Mouse (Mus musculus): Measurements from ENCODE around the gene Vps16.

The Vps16 gene

GRCm38 (mm10) chr2:130424126-130424853 lies at the start of gene Vps16, which contains the start of gene Pced1a:
Gene Vps16, plus strand, starts transcription at chr2:130424339.
Gene Pced1a, minus strand, starts transcription at chr2:130424701.
- peak; percentile 94 for DNase-seq

GRCm38 (mm10) chr2:130374951-130375350 lies 49.2 kb upstream of the Vps16 start:
- DNase-seq = no peak

GRCm38 (mm10) chr2:130383205-130383604 lies 40.9 kb upstream of the Vps16 start:
- DNase-seq = no peak

DNA sequence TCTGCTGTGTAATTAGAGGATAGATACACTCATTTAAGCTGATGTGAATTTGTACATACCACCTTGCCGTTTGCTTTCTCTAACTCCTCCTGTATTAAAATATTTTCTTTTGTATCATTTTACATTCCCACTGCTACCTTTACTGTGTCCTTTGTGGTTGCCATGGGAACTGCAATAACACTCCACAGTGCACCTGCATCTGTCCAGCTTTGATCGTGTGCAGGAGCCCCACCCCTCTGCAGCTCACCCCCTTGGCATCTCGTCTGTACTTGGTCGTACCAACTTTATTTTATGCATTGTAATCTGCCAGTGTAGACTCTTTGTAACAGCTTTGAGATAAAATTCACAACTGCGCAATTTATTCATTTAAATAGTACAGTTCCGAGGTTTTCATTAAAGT lies 40.2 kb upstream of the Vps16 start:
- DNase-seq = no peak

- peak; percentile 51 for DNase-seq
Measured at GRCm38 (mm10) chr2:130386212-130386611, 37.9 kb upstream of the Vps16 start.

DNA sequence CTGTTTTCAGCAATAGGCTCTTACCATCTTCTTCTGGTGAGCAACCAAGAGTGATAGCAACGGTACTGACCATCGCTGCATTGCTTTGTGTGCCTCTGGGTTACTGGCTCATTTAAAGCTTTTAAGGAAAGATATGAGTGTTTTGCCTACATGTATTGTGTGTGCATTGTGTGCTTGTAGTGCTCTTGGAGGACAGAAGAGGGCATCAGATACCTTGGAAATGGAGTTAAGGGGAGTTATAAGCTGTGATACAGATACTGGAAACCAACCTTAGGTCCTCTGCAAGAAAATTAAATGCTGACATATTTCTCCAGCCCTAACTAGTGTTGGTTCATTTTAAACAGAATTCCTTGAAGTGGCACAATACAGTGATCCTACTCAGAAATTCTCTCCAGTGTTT lies 35.3 kb upstream of the Vps16 start:
- no peak for DNase-seq

GRCm38 (mm10) chr2:130390993-130391625 lies 33.0 kb upstream of the Vps16 start:
- no peak for DNase-seq

DNA sequence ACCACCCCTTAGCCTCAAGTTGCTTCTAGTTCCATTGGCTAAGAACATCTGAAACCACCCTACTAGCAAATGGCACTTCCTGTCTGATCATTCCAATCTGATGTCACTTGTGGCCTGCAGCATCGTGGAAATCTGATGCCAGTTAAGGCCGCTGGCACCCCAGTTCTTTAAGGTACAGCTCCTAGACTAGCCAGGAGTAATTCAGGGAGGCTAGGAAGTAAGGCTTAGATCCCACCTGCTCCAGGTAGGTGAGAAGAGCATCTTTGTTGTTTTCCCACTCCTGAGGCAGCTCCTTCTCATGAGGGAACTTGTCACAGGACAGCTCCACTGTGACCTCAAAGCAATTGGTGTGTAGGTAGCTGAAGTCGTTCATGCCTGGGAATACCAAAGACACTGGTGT lies 31.3 kb upstream of the Vps16 start:
- no peak for DNase-seq

DNA sequence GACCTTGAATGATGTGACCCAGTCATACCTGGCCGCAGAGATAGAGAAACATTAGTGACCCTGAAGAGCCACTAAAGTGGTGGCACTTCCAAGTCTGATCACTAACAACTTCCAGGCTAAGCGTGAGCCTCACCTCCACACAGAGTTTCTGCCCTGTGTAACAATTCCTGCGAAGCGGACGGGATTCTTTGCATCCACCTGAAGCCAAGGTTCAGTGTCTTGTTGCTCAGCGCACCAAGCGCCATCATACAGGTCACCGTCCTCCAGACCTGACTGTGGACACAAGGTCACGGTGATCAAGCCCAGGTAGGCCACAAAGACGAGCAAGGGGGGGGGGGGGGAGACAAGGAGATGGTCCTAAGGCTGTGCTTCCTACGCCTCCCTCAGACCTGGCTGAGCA lies 28.4 kb upstream of the Vps16 start:
- no peak for DNase-seq

- no peak for DNase-seq
Measured at GRCm38 (mm10) chr2:130397186-130397985, 26.8 kb upstream of the Vps16 start, which contains the start of gene Cpxm1. Gene Cpxm1, minus strand, starts transcription at chr2:130397574.

DNA sequence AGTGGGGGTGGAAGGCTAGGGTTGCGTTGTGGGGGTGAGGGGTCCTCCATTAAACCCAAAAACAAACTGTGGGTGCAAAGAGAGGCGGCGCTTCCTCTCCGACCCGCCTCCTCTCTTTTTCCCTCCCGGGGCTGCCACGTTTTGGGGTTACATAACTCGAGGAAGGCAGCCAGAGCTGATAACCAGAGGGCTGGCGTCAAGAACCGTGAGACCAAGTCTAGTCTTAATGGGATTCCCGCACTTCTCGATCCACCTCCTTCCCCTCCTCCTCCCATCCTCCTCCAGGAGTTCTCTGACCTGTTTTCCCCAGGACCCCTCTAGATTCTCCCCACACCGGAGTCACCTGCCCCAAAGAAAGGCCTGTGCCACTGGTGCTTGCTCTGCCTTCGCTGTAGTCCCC lies 26.0 kb upstream of the Vps16 start:
- peak; percentile 15 for DNase-seq

DNA sequence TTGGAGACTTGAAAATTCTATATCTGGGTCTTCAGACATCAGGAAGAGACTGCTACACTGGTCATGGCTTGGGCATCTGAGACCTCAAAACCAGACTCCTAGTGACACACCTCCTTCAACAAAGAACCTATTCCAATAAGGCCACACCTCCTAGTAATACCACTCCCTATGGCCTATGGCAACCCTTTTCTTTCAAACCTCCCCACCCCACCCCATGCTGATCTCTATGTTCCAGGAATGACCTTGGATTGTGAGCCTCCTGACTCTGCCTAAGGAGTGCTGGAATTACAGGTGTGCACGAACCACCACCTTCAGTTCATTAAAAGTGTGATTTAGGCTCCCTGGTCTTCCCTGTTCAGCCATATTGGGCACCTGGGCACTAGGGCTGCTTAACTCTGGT lies 24.1 kb upstream of the Vps16 start:
- DNase-seq = no peak

- DNase-seq = no peak
Measured at GRCm38 (mm10) chr2:130401891-130402290, 22.2 kb upstream of the Vps16 start.

DNA sequence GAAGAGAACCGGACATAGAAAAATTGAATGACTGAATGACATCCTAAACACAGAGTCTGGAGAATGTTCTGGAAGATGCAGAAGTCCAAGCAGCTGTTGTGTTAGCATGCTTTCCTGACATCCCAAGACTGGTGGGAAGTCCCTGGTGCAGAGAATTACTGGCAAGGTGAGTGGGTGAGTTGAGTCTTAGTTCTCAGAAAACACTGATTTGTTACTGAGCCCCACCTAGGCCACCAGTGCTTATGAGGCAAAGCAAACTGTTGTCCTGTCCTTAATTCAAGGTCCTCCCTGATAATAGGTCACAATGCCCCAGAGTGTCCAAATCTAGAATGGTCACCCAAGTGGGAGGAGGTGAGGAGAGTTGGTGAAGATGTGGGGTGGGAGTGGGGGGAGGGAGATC lies 19.2 kb upstream of the Vps16 start, which contains the start of the genes Gm28372 and 1700020A23Rik:
Gm28372 (plus strand) TSS at position 301 of the 400 bp plus-strand sequence.
1700020A23Rik (plus strand) TSS at position 321 of the 400 bp plus-strand sequence.
- no peak for DNase-seq

GRCm38 (mm10) chr2:130406178-130406577 lies 18.0 kb upstream of the Vps16 start, which contains the start of gene Tmem239:
Gene Tmem239, plus strand, starts transcription at chr2:130406478.
- no peak for DNase-seq

DNA sequence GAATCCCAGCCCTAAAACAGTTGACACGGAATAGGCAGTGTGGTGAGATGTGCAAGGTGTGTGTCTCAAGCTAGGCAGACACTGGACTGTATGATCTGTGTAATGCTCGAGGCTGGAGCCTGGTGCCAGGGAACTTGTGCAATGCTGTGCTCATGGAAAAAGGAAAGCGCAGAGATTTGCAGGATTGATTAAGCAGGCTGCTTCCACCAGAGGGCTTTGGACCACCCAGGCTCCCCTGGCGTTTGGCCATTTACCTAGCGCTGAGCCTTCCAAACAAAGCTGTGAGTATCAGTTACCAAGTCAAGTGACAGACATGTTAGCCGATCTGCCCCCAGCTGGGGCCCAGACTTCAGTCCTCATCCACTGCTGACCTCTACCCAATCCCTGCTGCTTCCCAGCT lies 15.9 kb upstream of the Vps16 start:
- no peak for DNase-seq

DNA sequence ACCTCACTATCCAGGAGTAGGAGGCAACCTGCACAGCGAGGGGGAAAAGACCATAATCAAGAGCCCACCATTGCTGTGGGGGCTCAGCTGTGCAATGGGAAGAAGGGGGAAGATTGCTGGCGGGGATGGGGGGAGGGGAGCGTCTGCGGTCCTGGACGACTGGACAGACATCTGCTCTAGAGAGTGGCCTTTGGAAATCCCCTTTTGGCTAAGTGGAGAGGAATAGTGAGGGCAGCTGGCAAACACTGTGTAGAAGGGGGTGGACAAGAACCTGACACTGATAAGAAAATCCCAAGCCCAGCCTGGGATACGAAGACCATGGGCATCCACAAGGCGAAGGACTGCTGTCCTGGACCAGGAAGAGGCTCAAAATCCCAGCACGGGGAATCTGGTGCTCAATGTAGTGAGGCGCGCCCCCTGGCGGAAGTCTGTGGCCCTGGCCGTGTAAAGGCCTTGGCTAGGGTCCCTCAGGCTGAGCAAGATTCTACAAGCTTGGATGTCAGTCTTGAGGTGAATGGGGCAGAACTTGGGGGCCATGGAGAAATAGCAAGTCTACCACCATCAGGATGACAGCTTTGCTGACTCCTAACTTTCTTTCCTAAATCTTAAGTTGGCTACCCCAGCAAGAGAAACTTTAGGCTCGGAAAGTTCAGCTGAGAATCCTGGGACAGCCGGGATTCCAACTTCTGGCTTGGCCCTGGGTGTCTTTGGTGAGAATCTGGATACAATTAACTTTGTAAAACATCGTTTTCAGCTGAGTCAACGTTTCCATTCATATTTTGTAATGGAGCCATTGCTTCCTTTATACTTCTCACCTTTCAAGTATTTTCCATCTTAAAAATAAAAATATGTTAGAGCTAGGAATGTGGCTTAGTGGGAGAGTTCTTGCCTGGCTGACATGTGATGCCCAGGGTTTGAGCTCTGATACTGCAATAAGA lies 12.3 kb upstream of the Vps16 start:
- DNase-seq = peak; percentile 90

DNA sequence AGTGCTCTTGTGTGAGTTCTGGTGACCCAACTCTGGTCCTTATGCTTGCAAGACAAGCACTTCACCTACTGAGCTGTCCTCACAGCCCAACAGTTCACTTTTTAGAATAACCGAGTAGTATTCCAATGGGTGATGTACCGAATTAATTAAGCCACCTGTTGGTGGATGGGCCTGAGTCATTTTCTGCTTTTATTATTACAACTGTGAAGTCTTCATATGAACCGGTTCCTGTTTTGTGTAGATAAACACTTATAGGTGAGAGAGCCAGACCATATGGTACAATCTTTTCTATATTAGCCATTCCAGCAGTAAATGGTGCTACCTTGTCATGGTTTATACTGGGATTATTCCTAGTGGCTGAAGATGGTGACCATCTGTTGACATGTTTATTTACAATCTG lies 11.4 kb upstream of the Vps16 start:
- no peak for DNase-seq

- DNase-seq = no peak
Measured at GRCm38 (mm10) chr2:130414094-130414856, 9.9 kb upstream of the Vps16 start.

- no peak for DNase-seq
Measured at GRCm38 (mm10) chr2:130421781-130422620, 2.1 kb upstream of the Vps16 start.
